Mouse (Mus musculus): ENCODE results near the gene Nfe2l1. TPM values are rescaled to one million over a fixed set of nuclear protein-coding genes. Genes with fewer than 3 reads are reported as not detected.
A peak's percentile ranks its signal among the peaks of the same experiment; 100 is the strongest.
"Not testable (repeated sequence)": the region's sequence is repeated elsewhere in the genome, so short reads cannot be mapped to it uniquely, and the experiment has no call there.

Gene Nfe2l1
- total and polyA plus RNA-seq, 2 experiments from 2014 or later: 57.4 to 62.4 TPM

GRCm38 (mm10) chr11:96786731-96787450 is 42.9 kb downstream of the Nfe2l1 start:
- H3K36me3 ChIP-seq (ENCODE audit: insufficient read depth): no peaks in the 10 kb centered on the region
- no peaks in the 10 kb centered on the region for H3K27me3 ChIP-seq (ENCODE audit: insufficient read depth, low read length)
- peaks cover 8% of the 10 kb centered on the region; the same call in 1 of the 2 replicates for H3K4me1 ChIP-seq (ENCODE audit: insufficient read depth)
- no peak for TF ChIP-seq CTCF (IDR thresholded peaks at IDR 0.05; ENCODE audit: low read depth)
- WGBS: 31% methylated on average over 9 of the region's 9 CpGs
- H3K4me3 ChIP-seq (ENCODE audit: low read depth, low read length): no peak overlapping the region
- H3K4me2 ChIP-seq (ENCODE audit: low read depth): no peak overlapping the region
- ATAC-seq (no peak), DNase-seq (no peak)
- no peak overlapping the region for H3K9ac ChIP-seq
- H3K27ac ChIP-seq (ENCODE audit: low read depth, low read length): no peak overlapping the region
- no peaks in the 10 kb centered on the region for H3K9me3 ChIP-seq (ENCODE audit: low read length)

GRCm38 (mm10) chr11:96784847-96785246 is 44.9 kb downstream of the Nfe2l1 start:
- not testable (repeated sequence) for H3K4me1 ChIP-seq (ENCODE audit: insufficient read depth); H3K27me3 ChIP-seq (ENCODE audit: insufficient read depth, low read length); ATAC-seq; H3K4me3 ChIP-seq (ENCODE audit: low read depth, low read length); H3K4me2 ChIP-seq (ENCODE audit: low read depth); H3K9me3 ChIP-seq (ENCODE audit: low read length); H3K9ac ChIP-seq; H3K27ac ChIP-seq (ENCODE audit: low read depth, low read length); H3K36me3 ChIP-seq (ENCODE audit: insufficient read depth)
- 12% methylated on average over 7 of the region's 7 CpGs for WGBS
- TF ChIP-seq CTCF (IDR thresholded peaks at IDR 0.05; ENCODE audit: low read depth): peak; percentile 75
- peak; percentile 71 for DNase-seq

GRCm38 (mm10) chr11:96781425-96781824 is 48.3 kb downstream of the Nfe2l1 start:
- Histone ChIP-seq H3K9ac (no peak overlapping the region), H3K4me3 (ENCODE audit: low read depth, low read length) (no peak overlapping the region), H3K36me3 (ENCODE audit: insufficient read depth) (no peaks in the 10 kb centered on the region), H3K9me3 (ENCODE audit: low read length) (no peaks in the 10 kb centered on the region), H3K27me3 (ENCODE audit: insufficient read depth, low read length) (no peaks in the 10 kb centered on the region), H3K4me1 (ENCODE audit: insufficient read depth) (0 out of 2 replicates have a peak, but pooled peaks cover 1% of the 10 kb centered on the region), H3K4me2 (ENCODE audit: low read depth) (no peak overlapping the region), H3K27ac (ENCODE audit: low read depth, low read length) (no peak overlapping the region)
- 87% methylated on average over 2 of the region's 2 CpGs for WGBS
- TF ChIP-seq CTCF (IDR thresholded peaks at IDR 0.05; ENCODE audit: low read depth): peak; percentile 42; the same call in 1 of the 2 replicates
- DNase-seq: no peak
- no peak for ATAC-seq

DNA sequence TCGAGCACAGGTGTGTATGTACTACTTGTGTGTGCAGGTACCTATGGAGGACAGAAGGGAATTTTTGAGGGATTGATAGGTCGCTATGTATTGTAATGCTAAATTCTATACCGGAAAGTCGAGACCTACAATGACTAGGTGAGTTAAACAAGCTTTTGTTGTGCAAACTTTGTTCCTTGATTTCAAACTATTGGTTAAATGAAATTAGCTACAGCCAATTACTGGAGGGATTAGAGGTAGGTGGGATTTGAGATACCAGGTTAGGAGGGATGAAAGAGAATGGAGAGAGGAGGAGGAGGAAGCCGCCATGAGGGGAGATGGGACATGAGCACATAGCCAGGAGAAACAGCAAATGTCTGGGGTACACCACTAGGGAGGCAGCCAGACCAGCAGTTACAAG is 49.5 kb downstream of the Nfe2l1 start:
- H3K9ac ChIP-seq: no peak overlapping the region
- no peak overlapping the region for H3K27ac ChIP-seq (ENCODE audit: low read depth, low read length)
- H3K36me3 ChIP-seq (ENCODE audit: insufficient read depth): no peaks in the 10 kb centered on the region
- ATAC-seq (no peak), DNase-seq (no peak)
- no peak for TF ChIP-seq CTCF (IDR thresholded peaks at IDR 0.05; ENCODE audit: low read depth)
- H3K4me3 ChIP-seq (ENCODE audit: low read depth, low read length): no peak overlapping the region
- 79% methylated on average over 5 of the region's 5 CpGs for WGBS
- H3K4me2 ChIP-seq (ENCODE audit: low read depth): no peak overlapping the region
- 0 out of 2 replicates have a peak, but pooled peaks cover 4% of the 10 kb centered on the region for H3K4me1 ChIP-seq (ENCODE audit: insufficient read depth)
- no peaks in the 10 kb centered on the region for H3K9me3 ChIP-seq (ENCODE audit: low read length)
- no peaks in the 10 kb centered on the region for H3K27me3 ChIP-seq (ENCODE audit: insufficient read depth, low read length)

GRCm38 (mm10) chr11:96778061-96778627 is 51.6 kb downstream of the Nfe2l1 start:
- not testable (repeated sequence) for ATAC-seq; H3K36me3 ChIP-seq (ENCODE audit: insufficient read depth); H3K4me1 ChIP-seq (ENCODE audit: insufficient read depth); H3K27me3 ChIP-seq (ENCODE audit: insufficient read depth, low read length); DNase-seq; H3K9me3 ChIP-seq (ENCODE audit: low read length)
- WGBS: 71% methylated on average over 10 of the region's 10 CpGs
- peak overlapping the region; percentile 69 for H3K4me3 ChIP-seq (ENCODE audit: low read depth, low read length)
- H3K9ac ChIP-seq: peak overlapping the region; percentile 62; the same call in 1 of the 2 replicates
- H3K27ac ChIP-seq (ENCODE audit: low read depth, low read length): peak overlapping the region; percentile 74; the same call in 1 of the 2 replicates
- H3K4me2 ChIP-seq (ENCODE audit: low read depth): peak overlapping the region; percentile 80

DNA sequence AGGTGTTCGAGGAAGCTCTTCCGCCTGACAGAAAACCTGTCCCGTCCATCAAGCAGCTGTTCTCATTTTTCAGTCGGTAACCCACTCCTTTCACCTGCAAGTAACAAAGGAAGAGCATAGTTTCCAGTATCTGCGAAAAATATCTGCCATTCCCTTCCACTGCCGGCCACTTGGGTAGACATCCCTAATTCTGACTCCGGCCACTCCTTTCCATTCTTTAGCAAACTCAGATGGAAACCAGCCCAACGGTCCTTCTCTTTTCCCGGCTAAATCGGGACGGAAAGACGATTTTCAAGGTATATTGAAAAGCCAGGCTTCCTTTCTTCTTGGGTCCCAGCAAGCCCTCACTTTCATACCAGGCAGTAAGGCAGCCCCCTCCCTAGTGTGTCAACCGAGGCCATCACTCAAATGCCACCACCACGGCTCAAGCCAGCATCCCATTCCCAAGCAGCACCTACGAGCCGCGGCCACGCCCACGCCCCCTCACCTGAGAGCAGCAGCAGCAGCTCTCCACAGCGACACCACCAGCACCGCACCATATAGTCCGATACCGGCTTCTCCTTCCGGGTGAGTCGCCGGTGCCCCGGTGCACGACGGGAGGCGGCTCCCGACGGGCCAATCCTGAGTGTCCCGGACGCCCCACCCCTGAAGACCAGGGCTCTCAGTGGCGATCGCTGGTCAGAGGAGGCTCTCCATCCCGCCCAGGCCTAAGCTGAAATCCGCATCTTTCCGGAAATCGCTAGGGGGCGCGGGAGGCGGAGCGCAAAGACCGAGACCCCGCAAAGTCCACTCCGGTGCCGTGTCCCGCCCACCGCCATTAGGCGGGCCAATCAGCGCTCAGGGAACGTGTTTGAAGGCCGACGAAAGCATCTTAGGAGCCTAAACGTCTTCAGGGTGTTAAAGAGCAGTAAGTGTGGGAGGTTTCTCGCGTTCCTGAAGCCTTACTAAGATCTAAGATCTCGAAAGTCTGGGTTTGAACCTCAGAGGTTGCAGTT is 52.5 kb downstream of the Nfe2l1 start, which contains the start of gene Snx11:
Gene Snx11 (minus strand): TSS at position 592 of the 995 bp plus-strand sequence.
- Histone ChIP-seq H3K27me3 (ENCODE audit: insufficient read depth, low read length) (no peaks in the 10 kb centered on the region), H3K9me3 (ENCODE audit: low read length) (no peaks in the 10 kb centered on the region), H3K4me1 (ENCODE audit: insufficient read depth) (0 out of 2 replicates have a peak, but pooled peaks cover 4% of the 10 kb centered on the region), H3K4me2 (ENCODE audit: low read depth) (peak within 1 kb of the TSS; percentile 80), H3K27ac (ENCODE audit: low read depth, low read length) (peak within 1 kb of the TSS; percentile 74), H3K9ac (peak within 1 kb of the TSS; percentile 62), H3K4me3 (ENCODE audit: low read depth, low read length) (peak within 1 kb of the TSS; percentile 69), H3K36me3 (ENCODE audit: insufficient read depth) (peaks cover 8% of the 10 kb centered on the region)
- WGBS: 2% methylated on average over 59 of the region's 59 CpGs
- peak; percentile 77 for TF ChIP-seq CTCF (IDR thresholded peaks at IDR 0.05; ENCODE audit: low read depth)
- ATAC-seq: peak; percentile 98
- peak; percentile 97 for DNase-seq

Data from forebrain, postnatal 0 days (tissue).